Mouse (Mus musculus): ENCODE measurements at regions not wholly inside any gene's neighbourhood (a gene's known extent, or its start where the extent isn't known, plus 50 kb on each side); places are given as distances from the start of the nearest gene placed in this dataset.

DNA sequence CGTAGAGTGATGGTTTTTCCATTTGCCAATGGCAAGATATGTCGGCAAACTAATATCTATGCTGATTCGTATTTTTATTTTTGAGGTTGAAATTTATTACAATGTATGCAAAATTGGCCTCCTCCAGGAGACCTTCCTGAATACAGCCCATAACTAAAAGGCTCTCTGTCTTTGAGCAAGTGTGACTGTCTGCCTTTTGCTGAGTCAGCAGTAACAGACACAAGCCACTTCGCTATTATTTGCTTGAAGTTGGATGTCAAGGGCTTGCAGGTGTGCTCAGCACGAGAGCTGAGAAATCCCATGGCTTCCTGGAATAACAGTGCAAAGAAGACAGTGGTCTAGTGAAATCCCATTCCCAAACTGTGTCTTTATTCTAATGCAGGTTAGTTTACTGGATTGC is 56.9 kb downstream of the Dmrt2 start:
- in situ Hi-C loops (cut with MboI; ENCODE audit: low pct_unique_long_range_greater_than_20kb in 1 of 2, low sequenced_read_pairs in 2 of 2, unreplicated experiment in 1 of 2): no loop called here

DNA sequence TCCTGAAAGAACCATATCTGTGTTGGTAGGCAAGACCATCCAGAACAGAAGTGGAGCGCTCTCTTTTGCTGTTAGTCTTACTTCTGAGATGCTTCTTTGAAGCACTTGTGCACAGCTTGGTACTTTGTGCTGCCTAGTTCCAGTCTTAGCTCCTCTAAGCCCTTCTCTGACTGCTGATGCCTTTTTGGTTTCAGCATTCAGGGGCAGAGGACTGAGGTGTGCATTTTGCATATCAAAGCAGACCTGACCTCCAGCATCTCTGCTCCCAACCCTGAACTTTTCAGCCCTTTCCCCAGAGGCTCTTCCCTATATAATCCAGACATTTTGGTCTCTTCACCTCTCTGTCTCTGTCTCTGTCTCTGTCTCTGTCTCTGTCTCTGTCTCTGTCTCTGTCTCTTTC is 57.4 kb downstream of the Dmrt2 start:
- in situ Hi-C loops (cut with MboI; ENCODE audit: low pct_unique_long_range_greater_than_20kb in 1 of 2, low sequenced_read_pairs in 2 of 2, unreplicated experiment in 1 of 2): no loop called here

- in situ Hi-C loops (cut with MboI; ENCODE audit: low pct_unique_long_range_greater_than_20kb in 1 of 2, low sequenced_read_pairs in 2 of 2, unreplicated experiment in 1 of 2): no loop called here
Observed at GRCm38 (mm10) chr19:25778455-25778854, 106.2 kb downstream of the Dmrt2 start.

- in situ Hi-C loops (cut with MboI; ENCODE audit: low pct_unique_long_range_greater_than_20kb in 1 of 2, low sequenced_read_pairs in 2 of 2, unreplicated experiment in 1 of 2): no loop called here
Observed at GRCm38 (mm10) chr19:25779356-25779755, 107.1 kb downstream of the Dmrt2 start.

DNA sequence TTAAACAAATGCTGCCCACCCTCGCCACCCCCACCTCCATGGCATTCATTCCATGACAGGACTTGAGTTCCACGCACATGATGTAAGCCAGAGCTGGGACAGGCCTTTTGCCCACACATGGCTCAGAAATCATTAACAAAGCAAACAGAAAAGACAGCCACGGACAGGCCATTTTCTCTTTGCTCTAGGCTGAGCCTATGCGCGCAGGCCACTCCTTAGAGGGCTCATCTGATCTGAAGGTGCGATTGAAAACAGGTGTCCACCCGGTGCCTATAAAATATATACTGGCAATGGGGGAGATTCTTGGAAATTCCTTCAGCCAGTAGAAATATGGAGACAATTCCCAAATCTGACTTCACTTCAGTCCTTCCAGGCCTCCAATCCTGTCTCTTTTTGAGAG is 109.1 kb downstream of the Dmrt2 start:
- in situ Hi-C loops (cut with MboI; ENCODE audit: low pct_unique_long_range_greater_than_20kb in 1 of 2, low sequenced_read_pairs in 2 of 2, unreplicated experiment in 1 of 2): no loop called here

- in situ Hi-C loops (cut with MboI; ENCODE audit: low pct_unique_long_range_greater_than_20kb in 1 of 2, low sequenced_read_pairs in 2 of 2, unreplicated experiment in 1 of 2): no loop called here
Observed at GRCm38 (mm10) chr19:25802692-25803091, 130.5 kb downstream of the Dmrt2 start.

GRCm38 (mm10) chr19:25805351-25805750 is 133.1 kb downstream of the Dmrt2 start:
- in situ Hi-C loops (cut with MboI; ENCODE audit: low pct_unique_long_range_greater_than_20kb in 1 of 2, low sequenced_read_pairs in 2 of 2, unreplicated experiment in 1 of 2): no loop called here

DNA sequence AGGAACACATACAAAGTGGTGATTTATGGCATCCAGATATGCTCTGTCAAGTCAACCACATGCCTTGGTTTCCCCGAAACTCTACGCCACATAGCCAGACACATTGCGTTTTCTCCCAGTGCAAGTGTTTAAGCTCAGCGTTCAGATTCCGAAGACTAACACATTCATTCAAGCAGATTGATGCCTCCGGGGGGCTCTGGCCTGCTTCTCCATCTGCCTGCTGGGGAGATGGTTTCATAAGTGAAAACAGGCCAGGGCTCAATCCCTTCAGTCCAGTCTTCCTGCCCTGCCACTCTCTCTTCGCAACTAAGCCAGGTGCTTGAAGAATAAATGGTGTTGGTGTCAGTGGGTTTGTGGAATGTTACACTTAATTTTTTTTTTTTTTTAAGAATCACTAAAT is 141.4 kb downstream of the Dmrt2 start:
- in situ Hi-C loops (cut with MboI; ENCODE audit: low pct_unique_long_range_greater_than_20kb in 1 of 2, low sequenced_read_pairs in 2 of 2, unreplicated experiment in 1 of 2): no loop called here

DNA sequence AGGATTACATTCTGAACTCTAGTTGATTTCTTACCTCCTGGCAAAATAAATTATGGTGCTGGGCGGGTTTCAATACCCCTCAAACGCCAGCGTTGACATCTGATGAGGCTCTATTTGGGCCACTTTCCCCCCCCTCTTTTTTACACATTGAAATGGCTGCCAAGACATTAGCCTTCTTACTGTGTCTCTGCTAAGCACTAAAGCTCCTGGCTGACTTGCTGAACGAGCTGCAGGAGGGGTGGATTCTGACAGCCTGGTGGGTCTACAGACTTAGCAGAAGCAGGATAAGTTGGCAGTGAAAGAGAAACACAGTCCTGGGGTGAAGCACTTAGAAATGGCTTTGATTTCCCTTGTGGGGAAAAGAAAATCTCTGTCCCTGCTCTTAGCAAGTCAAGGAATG is 172.9 kb downstream of the Dmrt2 start:
- in situ Hi-C loops (cut with MboI; ENCODE audit: low pct_unique_long_range_greater_than_20kb in 1 of 2, low sequenced_read_pairs in 2 of 2, unreplicated experiment in 1 of 2): no loop called here

- in situ Hi-C loops (cut with MboI; ENCODE audit: low pct_unique_long_range_greater_than_20kb in 1 of 2, low sequenced_read_pairs in 2 of 2, unreplicated experiment in 1 of 2): no loop called here
Observed at GRCm38 (mm10) chr19:25856344-25856743, 184.1 kb downstream of the Dmrt2 start.

DNA sequence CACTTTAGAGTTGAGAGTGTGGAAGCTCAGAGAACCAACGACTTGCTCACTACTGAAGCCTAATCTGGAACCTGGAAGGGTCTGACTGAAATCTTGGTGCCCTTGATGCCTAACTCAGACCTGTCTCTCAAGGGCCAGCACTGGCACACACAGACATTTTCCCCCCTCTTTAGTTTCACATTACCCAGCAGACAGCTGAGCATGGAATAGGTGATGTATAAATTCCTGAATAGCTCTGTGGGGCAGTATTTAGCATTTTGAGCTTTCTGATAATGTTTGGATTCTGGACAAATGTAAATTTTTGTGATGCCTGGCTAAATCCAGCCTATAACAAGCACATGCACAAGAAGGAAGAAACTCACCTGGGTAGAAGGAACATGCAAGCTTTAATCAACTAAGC is 191.1 kb downstream of the Dmrt2 start:
- in situ Hi-C loops (cut with MboI; ENCODE audit: low pct_unique_long_range_greater_than_20kb in 1 of 2, low sequenced_read_pairs in 2 of 2, unreplicated experiment in 1 of 2): no loop called here

- in situ Hi-C loops (cut with MboI; ENCODE audit: low pct_unique_long_range_greater_than_20kb in 1 of 2, low sequenced_read_pairs in 2 of 2, unreplicated experiment in 1 of 2): no loop called here
Observed at GRCm38 (mm10) chr19:25906721-25907120, 234.5 kb downstream of the Dmrt2 start.

- in situ Hi-C loops (cut with MboI; ENCODE audit: low pct_unique_long_range_greater_than_20kb in 1 of 2, low sequenced_read_pairs in 2 of 2, unreplicated experiment in 1 of 2): no loop called here
Observed at GRCm38 (mm10) chr19:25922052-25922451, 249.8 kb downstream of the Dmrt2 start.

DNA sequence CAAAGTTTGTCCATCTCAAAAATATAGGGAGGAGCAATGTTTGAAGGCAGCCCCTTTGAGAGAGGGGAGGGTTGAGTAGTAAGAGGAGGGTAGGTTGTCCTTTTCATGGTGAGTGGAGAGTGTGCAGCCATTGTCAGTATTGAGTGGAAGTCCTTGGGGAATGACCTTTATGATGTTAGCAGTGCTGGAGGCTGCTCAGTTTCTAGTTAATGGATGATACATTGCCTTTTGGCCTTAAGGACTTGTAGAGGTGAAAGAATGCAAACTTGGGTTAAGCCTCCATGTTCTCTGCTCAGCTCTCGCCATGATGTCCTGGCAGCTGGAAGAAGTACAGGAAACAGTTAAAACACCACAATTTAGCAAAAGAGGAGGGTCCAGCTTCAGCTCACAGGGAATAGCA is 250.6 kb downstream of the Dmrt2 start:
- in situ Hi-C loops (cut with MboI; ENCODE audit: low pct_unique_long_range_greater_than_20kb in 1 of 2, low sequenced_read_pairs in 2 of 2, unreplicated experiment in 1 of 2): no loop called here

- in situ Hi-C loops (cut with MboI; ENCODE audit: low pct_unique_long_range_greater_than_20kb in 1 of 2, low sequenced_read_pairs in 2 of 2, unreplicated experiment in 1 of 2): no loop called here
Observed at GRCm38 (mm10) chr19:25923727-25924384, 251.6 kb downstream of the Dmrt2 start.

GRCm38 (mm10) chr19:25924385-25924769 is 252.2 kb downstream of the Dmrt2 start:
- in situ Hi-C loops (cut with MboI; ENCODE audit: low pct_unique_long_range_greater_than_20kb in 1 of 2, low sequenced_read_pairs in 2 of 2, unreplicated experiment in 1 of 2): no loop called here

DNA sequence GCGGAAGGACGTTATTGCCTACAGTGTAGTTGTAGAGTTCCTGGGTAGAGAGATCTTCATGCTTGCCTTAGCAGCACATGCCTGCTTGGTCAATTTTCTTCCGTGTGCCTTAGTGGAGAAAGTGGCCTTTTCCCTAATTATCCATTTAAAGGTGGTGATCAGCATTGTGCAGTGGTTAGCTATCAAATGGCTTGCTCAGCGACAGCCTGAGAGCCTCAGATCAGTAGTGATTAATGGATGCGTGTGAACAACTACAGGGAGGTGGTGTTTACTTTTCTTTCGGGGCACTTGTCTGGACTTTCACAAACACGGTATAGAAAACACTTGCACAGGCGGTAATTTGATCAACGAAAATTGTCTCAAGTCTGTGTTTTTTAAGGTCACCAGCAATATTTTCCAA is 255.0 kb downstream of the Dmrt2 start:
- in situ Hi-C loops (cut with MboI; ENCODE audit: low pct_unique_long_range_greater_than_20kb in 1 of 2, low sequenced_read_pairs in 2 of 2, unreplicated experiment in 1 of 2): no loop called here

DNA sequence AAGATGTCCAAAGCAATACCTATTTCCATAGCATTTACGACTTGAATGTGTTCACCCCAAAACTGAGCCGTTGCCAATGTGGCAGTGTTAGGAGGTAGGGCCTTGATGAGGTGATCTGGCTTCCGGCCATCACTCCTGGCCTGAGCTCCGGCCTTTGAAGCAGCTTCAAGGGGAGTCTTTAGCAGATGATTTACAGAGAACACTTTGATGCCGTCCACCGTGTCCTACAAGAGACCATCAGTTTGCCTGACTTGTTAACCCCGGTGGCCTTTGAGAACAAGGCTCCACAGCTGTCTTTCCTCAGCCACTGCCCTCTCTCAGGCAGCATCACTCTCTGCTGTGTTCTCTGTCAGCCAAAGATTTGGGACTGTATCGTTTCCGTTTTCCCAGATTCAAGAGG is 265.1 kb downstream of the Dmrt2 start:
- in situ Hi-C loops (cut with MboI; ENCODE audit: low pct_unique_long_range_greater_than_20kb in 1 of 2, low sequenced_read_pairs in 2 of 2, unreplicated experiment in 1 of 2): no loop called here

DNA sequence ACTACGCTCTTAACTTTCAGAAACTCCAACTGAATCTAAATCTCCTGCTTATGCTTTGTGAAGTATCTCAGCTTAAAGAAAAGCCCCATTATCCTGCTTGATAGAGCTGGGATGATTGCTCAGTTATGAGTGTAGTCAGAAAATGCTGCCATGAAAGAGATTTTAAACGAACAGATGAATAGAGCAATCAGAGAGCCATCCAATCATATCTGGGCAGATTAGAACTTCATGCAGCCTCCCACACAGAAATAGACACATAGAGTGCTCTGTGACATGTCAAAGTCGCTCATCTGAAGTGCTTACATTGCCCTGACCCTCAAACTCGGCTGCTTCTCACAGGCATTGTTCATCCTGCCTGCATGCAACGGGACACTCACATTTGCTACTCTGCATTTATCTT is 299.0 kb downstream of the Dmrt2 start:
- in situ Hi-C loops (cut with MboI; ENCODE audit: low pct_unique_long_range_greater_than_20kb in 1 of 2, low sequenced_read_pairs in 2 of 2, unreplicated experiment in 1 of 2): no loop called here

DNA sequence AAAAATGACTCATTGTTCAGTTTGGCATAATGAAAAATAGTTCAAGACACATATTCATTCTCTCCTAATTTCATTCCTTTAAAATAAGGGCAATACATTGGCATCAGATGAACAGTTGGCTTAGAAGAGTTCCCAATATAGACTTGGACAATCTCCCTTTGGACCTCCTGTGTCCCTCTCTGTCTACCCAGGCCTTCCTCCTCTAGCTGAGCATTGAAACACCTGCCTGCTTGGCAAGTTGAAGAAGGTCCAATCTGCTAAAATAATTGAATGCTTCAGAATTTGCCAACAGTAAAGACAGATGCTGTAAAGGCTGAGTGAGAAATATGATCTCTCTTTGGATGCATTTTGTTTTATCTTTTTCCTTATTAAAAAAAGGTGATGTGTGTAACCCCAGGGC is 303.0 kb downstream of the Dmrt2 start:
- in situ Hi-C loops (cut with MboI; ENCODE audit: low pct_unique_long_range_greater_than_20kb in 1 of 2, low sequenced_read_pairs in 2 of 2, unreplicated experiment in 1 of 2): no loop called here

- in situ Hi-C loops (cut with MboI; ENCODE audit: low pct_unique_long_range_greater_than_20kb in 1 of 2, low sequenced_read_pairs in 2 of 2, unreplicated experiment in 1 of 2): no loop called here
Observed at GRCm38 (mm10) chr19:25980308-25980707, 308.1 kb downstream of the Dmrt2 start.

All from mouse embryonic stem cell (cell line).